Mouse (Mus musculus) embryo, embryonic 10 days (tissue): ENCODE results near the gene Trpm1.

Experiments used
- DNase-seq: peaks from one replicate; pipeline ENCODE4 v3.0.0-alpha.2; 2015; ENCODE audit warnings: low spot score

Trpm1 gene

GRCm38 (mm10) chr7:64234310-64234820 is 80.7 kb downstream of the Trpm1 start:
- DNase-seq, result no peak

- no peak for DNase-seq
Observed at GRCm38 (mm10) chr7:64236521-64236920, 82.9 kb downstream of the Trpm1 start.

GRCm38 (mm10) chr7:64237747-64238146 is 84.1 kb downstream of the Trpm1 start:
- no peak for DNase-seq

GRCm38 (mm10) chr7:64238410-64239086 is 84.9 kb downstream of the Trpm1 start:
- no peak for DNase-seq

GRCm38 (mm10) chr7:64239138-64239805 is 85.6 kb downstream of the Trpm1 start:
- no peak for DNase-seq

GRCm38 (mm10) chr7:64239806-64240315 is 86.2 kb downstream of the Trpm1 start:
- no peak for DNase-seq

GRCm38 (mm10) chr7:64242424-64242823 is 88.8 kb downstream of the Trpm1 start:
- no peak for DNase-seq

GRCm38 (mm10) chr7:64244371-64244770 is 90.7 kb downstream of the Trpm1 start:
- no peak for DNase-seq

GRCm38 (mm10) chr7:64246713-64247112 is 93.1 kb downstream of the Trpm1 start:
- no peak for DNase-seq

GRCm38 (mm10) chr7:64248352-64248751 is 94.7 kb downstream of the Trpm1 start:
- no peak for DNase-seq

GRCm38 (mm10) chr7:64249715-64250114 is 96.1 kb downstream of the Trpm1 start:
- no peak for DNase-seq

GRCm38 (mm10) chr7:64250417-64250816 is 96.8 kb downstream of the Trpm1 start:
- DNase-seq, result no peak

GRCm38 (mm10) chr7:64253736-64254135 is 100.1 kb downstream of the Trpm1 start:
- no peak for DNase-seq

GRCm38 (mm10) chr7:64265502-64266279 is 112.1 kb downstream of the Trpm1 start:
- no peak for DNase-seq

- DNase-seq, result no peak
Observed at GRCm38 (mm10) chr7:64266587-64266986, 113.0 kb downstream of the Trpm1 start.

- DNase-seq, result peak; percentile 67
Observed at GRCm38 (mm10) chr7:64271926-64272325, 118.3 kb downstream of the Trpm1 start.

GRCm38 (mm10) chr7:64275518-64275917 is 121.9 kb downstream of the Trpm1 start:
- DNase-seq, result no peak

GRCm38 (mm10) chr7:64276921-64277320 is 123.3 kb downstream of the Trpm1 start:
- DNase-seq, result peak; percentile 3

- DNase-seq, result peak; percentile 1
Observed at GRCm38 (mm10) chr7:64278526-64278925, 124.9 kb downstream of the Trpm1 start.

GRCm38 (mm10) chr7:64279548-64279947 is 125.9 kb downstream of the Trpm1 start:
- DNase-seq, result no peak

- DNase-seq, result no peak
Observed at GRCm38 (mm10) chr7:64286566-64286965, 132.9 kb downstream of the Trpm1 start.

- DNase-seq, result peak; percentile 98
Observed at GRCm38 (mm10) chr7:64287414-64288091, 133.9 kb downstream of the Trpm1 start, which contains the start of gene Mtmr10. TSS of gene Mtmr10 (plus strand) at chr7:64287653.
